Mouse (Mus musculus): ENCODE results near the gene Pidd1.

DNA sequence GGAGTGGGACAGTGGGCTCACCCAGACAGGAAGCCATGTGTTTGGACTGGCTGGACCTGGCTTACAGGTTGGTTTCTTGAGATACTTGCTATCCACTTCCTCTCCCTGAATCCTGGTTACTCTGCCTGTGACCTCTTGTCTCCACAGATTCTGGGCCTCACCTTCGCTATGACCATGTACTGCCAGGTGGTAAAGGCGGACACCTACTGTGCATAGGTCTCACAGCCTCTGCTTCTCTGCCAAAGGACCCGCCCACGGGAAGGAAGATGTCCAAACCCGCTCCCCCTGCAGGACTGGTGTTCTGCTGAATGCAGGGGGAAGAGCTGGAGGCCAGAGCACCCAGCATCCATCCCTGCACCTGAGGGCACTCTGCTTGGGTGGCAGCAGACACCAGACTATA is 48.9 kb upstream of the Pidd1 start:
- TF ChIP-seq CTCF (IDR thresholded peaks at IDR 0.05; ENCODE audit: low read depth) (no peak), EP300 (IDR thresholded peaks at IDR 0.05; ENCODE audit: low read depth) (no peak)
